Mouse (Mus musculus) hindbrain, embryonic 16.5 days (tissue): Measurements from ENCODE around the gene Rpl28. TPM values are rescaled to one million over a fixed set of nuclear protein-coding genes. Genes with fewer than 3 reads are reported as not detected.

Experiments used
- ATAC-seq: fragments of 200-750 bp; cut with Nextera tagmentation; 2 replicates; pipeline ENCODE4 v1.8.0; 2017; ENCODE audit warnings: moderate TSS enrichment, moderate library complexity
- H3K27ac ChIP-seq: fragments of 300-500 bp; sonication (generic); 2 replicates; pipeline ENCODE4 v1.5.1; 2014; ENCODE audit warnings: low read depth, mild to moderate bottlenecking, control low read depth, low read length, moderate library complexity
- H3K27me3 ChIP-seq: fragments of 300-500 bp; sonication (generic); replicated peaks from 2 replicates; pipeline ENCODE4 v1.6.1; 2014; ENCODE audit warnings: low read length; ENCODE audit not compliant: control insufficient read depth, insufficient read depth
- H3K36me3 ChIP-seq: fragments of 300-500 bp; sonication (generic); 2 replicates; pipeline ENCODE4 v1.6.1; 2014; ENCODE audit warnings: mild to moderate bottlenecking, low read length, moderate library complexity, mixed read lengths; ENCODE audit not compliant: control insufficient read depth, insufficient read depth
- H3K4me1 ChIP-seq: fragments of 300-500 bp; sonication (generic); 2 replicates; pipeline ENCODE4 v1.6.1; 2014; ENCODE audit warnings: low read depth, low read length; ENCODE audit not compliant: control insufficient read depth, insufficient read depth
- H3K4me2 ChIP-seq: fragments of 300-500 bp; sonication (generic); 2 replicates; pipeline ENCODE4 v1.6.1; 2014; ENCODE audit warnings: mild to moderate bottlenecking, low read length, control low read depth, moderate library complexity
- H3K4me3 ChIP-seq: fragments of 300-500 bp; sonication (generic); 2 replicates; pipeline ENCODE4 v1.5.1; 2014; ENCODE audit warnings: mild to moderate bottlenecking, low read length, control low read depth, moderate library complexity
- H3K9ac ChIP-seq: fragments of 300-500 bp; sonication (generic); 2 replicates; pipeline ENCODE4 v1.6.1; 2014; ENCODE audit warnings: low read depth, mild to moderate bottlenecking, control low read depth, low read length, moderate library complexity
- H3K9me3 ChIP-seq: fragments of 300-500 bp; sonication (generic); 2 replicates; pipeline ENCODE4 v1.6.1; 2014; ENCODE audit warnings: mild to moderate bottlenecking, low read length, moderate library complexity; ENCODE audit not compliant: control insufficient read depth
- WGBS: fragments of 180-500 bp; shearing (Covaris S2); extraction: QIAGEN DNeasy Blood & Tissue Kit; methylation state at CpG from one replicate; pipeline ENCODE4 v1.1.7; 2014; 5-methylcytosine and 5-hydroxymethylcytosine counted together
- polyA plus RNA-seq: library from polyadenylated mRNA; unstranded; fragments of >200 nt; fragmentation: Nextera tagmentation; extraction: Ambion mirVana; gene quantifications from 2 replicates; pipeline ENCODE4 v1.2.1, GENCODE M21; 2015

Gene Rpl28
- polyA plus RNA-seq, 1 experiment from 2014 or later: 212 TPM

GRCm38 (mm10) chr7:4843604-4844244 lies 51.0 kb downstream of the Rpl28 start:
- Histone ChIP-seq H3K9me3 (no peaks in the 10 kb centered on the region), H3K27ac (peak overlapping the region; percentile 86), H3K4me1 (peaks cover 14% of the 10 kb centered on the region), H3K4me3 (peak overlapping the region; percentile 64), H3K9ac (peak overlapping the region; percentile 68), H3K27me3 (no peaks in the 10 kb centered on the region), H3K36me3 (no peaks in the 10 kb centered on the region), H3K4me2 (peak overlapping the region; percentile 72)
- ATAC-seq: peak; percentile 53
- WGBS: under 1% methylated on average over 33 of the region's 34 CpGs

GRCm38 (mm10) chr7:4844245-4844916 lies 51.7 kb downstream of the Rpl28 start, which contains the start of gene Shisa7:
Gene Shisa7 (minus strand): TSS chr7:4844696.
- Histone ChIP-seq H3K36me3 (no peaks in the 10 kb centered on the region), H3K4me3 (peak within 1 kb of the TSS; percentile 64), H3K4me2 (peak within 1 kb of the TSS; percentile 72)

More at GRCm38 (mm10) chr7:4844245-4844916, 51.7 kb downstream of the Rpl28 start, which contains the start of gene Shisa7:
- no peaks in the 10 kb centered on the region for H3K9me3 ChIP-seq
- H3K9ac ChIP-seq: peak within 1 kb of the TSS; percentile 68
- H3K27ac ChIP-seq: peak within 1 kb of the TSS; percentile 86
- no peaks in the 10 kb centered on the region for H3K27me3 ChIP-seq
- H3K4me1 ChIP-seq: peaks cover 14% of the 10 kb centered on the region
- WGBS: under 1% methylated on average over 41 of the region's 41 CpGs
- ATAC-seq: peak; percentile 77

Other genes with a start within 250 kb of the Rpl28 start
- gene Syt5, start 245.3 kb upstream of the Rpl28 start, polyA plus RNA-seq: 119 and 124 TPM in 2 replicates
- 0.91 and 1.1 TPM in 2 replicates for gene Ptprh, start 188.8 kb upstream of the Rpl28 start, polyA plus RNA-seq
- gene Tmem86b, start 161.5 kb upstream of the Rpl28 start, polyA plus RNA-seq: 1.9 and 2.0 TPM in 2 replicates
- 4.3 and 6.2 TPM in 2 replicates for gene Ppp6r1, start 133.9 kb upstream of the Rpl28 start, polyA plus RNA-seq
- gene Hspbp1, start 107.8 kb upstream of the Rpl28 start, polyA plus RNA-seq: 175 and 188 TPM in 2 replicates
- gene Brsk1, start 102.3 kb upstream of the Rpl28 start, polyA plus RNA-seq: 6.8 and 7.1 TPM in 2 replicates
- 0.12 and 0.18 TPM in 2 replicates for gene Tmem150b, start 67.6 kb upstream of the Rpl28 start, polyA plus RNA-seq
- gene Kmt5c, start 52.8 kb upstream of the Rpl28 start, polyA plus RNA-seq: 47.4 and 57.4 TPM in 2 replicates
- gene Cox6b2, start 39.8 kb upstream of the Rpl28 start, polyA plus RNA-seq: 23.1 and 29.7 TPM in 2 replicates
- not detected in 2 replicates for gene Fam71e2, start 21.6 kb upstream of the Rpl28 start, polyA plus RNA-seq
- 0.95 and 1.3 TPM in 2 replicates for gene Il11, start 10.0 kb upstream of the Rpl28 start, polyA plus RNA-seq
- gene Tmem190, start 9.9 kb upstream of the Rpl28 start, polyA plus RNA-seq: 0.68 TPM in 1 of 2 replicates, not detected in the other
- 6.8 and 9.2 TPM in 2 replicates for gene Tmem238, start 3.2 kb upstream of the Rpl28 start, polyA plus RNA-seq
- 250 and 253 TPM in 2 replicates for gene Ube2s, start 19.7 kb downstream of the Rpl28 start, polyA plus RNA-seq
- 9.9 and 10.0 TPM in 2 replicates for gene Shisa7, start 51.8 kb downstream of the Rpl28 start, polyA plus RNA-seq
- gene Isoc2b, start 77.4 kb downstream of the Rpl28 start, polyA plus RNA-seq: 4.2 and 4.6 TPM in 2 replicates
- 0.89 and 0.93 TPM in 2 replicates for gene Isoc2a, start 84.3 kb downstream of the Rpl28 start, polyA plus RNA-seq
- 0.48 and 0.52 TPM in 2 replicates for gene Gm36210, start 113.6 kb downstream of the Rpl28 start, polyA plus RNA-seq
- gene Zfp628, start 122.3 kb downstream of the Rpl28 start, polyA plus RNA-seq: 3.2 and 4.2 TPM in 2 replicates
- gene Nat14, start 129.2 kb downstream of the Rpl28 start, polyA plus RNA-seq: 35.2 and 39.3 TPM in 2 replicates
- 1.1 and 2.4 TPM in 2 replicates for gene Ssc5d, start 132.9 kb downstream of the Rpl28 start, polyA plus RNA-seq
- gene Sbk2, start 171.5 kb downstream of the Rpl28 start, polyA plus RNA-seq: 0.14 TPM in 1 of 2 replicates, not detected in the other
- 0.70 and 0.71 TPM in 2 replicates for gene Sbk3, start 178.3 kb downstream of the Rpl28 start, polyA plus RNA-seq
- 49.2 and 53.5 TPM in 2 replicates for gene Zfp579, start 203.3 kb downstream of the Rpl28 start, polyA plus RNA-seq
- gene Zfp524, start 221.5 kb downstream of the Rpl28 start, polyA plus RNA-seq: 8.0 and 9.3 TPM in 2 replicates
- 28.8 and 34.4 TPM in 2 replicates for gene Fiz1, start 221.8 kb downstream of the Rpl28 start, polyA plus RNA-seq
- gene Gm44973, start 222.6 kb downstream of the Rpl28 start, polyA plus RNA-seq: 0.18 and 1.2 TPM in 2 replicates
- gene Zfp865, start 227.5 kb downstream of the Rpl28 start, polyA plus RNA-seq: 5.8 and 6.9 TPM in 2 replicates
- gene Ccdc106, start 227.7 kb downstream of the Rpl28 start, polyA plus RNA-seq: 67.3 and 74.5 TPM in 2 replicates
- gene 4632433K11Rik, start 241.2 kb downstream of the Rpl28 start, polyA plus RNA-seq: not detected in 2 replicates
- gene Zfp784, start 245.6 kb downstream of the Rpl28 start, polyA plus RNA-seq: 9.7 and 10.2 TPM in 2 replicates